Mouse (Mus musculus) kidney, postnatal 0 days (tissue): ENCODE measurements at regions not wholly inside any gene's neighbourhood (a gene's known extent, or its start where the extent isn't known, plus 50 kb on each side); places are given as distances from the start of the nearest gene placed in this dataset.

Experiments used
- ATAC-seq: fragments of 200-750 bp; cut with Nextera tagmentation; replicated peaks from 2 replicates; pipeline ENCODE4 v1.8.0; 2017; ENCODE audit warnings: low read depth, moderate number of reproducible peaks, moderate TSS enrichment, moderate library complexity; ENCODE audit not compliant: low FRiP score
- DNase-seq: peaks from one replicate; pipeline ENCODE4 v3.0.0-alpha.2; 2016; ENCODE audit warnings: low spot score
- H3K27ac ChIP-seq: fragments of 300-500 bp; sonication (generic); 2 replicates; pipeline ENCODE4 v1.5.1; 2014; ENCODE audit warnings: mild to moderate bottlenecking
- H3K27me3 ChIP-seq: fragments of 300-500 bp; sonication (generic); 2 replicates; pipeline ENCODE4 v1.6.1; 2014; ENCODE audit warnings: low read length, mixed read lengths; ENCODE audit not compliant: insufficient read depth
- H3K36me3 ChIP-seq: fragments of 300-500 bp; sonication (generic); 2 replicates; pipeline ENCODE4 v1.6.1; 2014; ENCODE audit warnings: low read length, mixed read lengths; ENCODE audit not compliant: insufficient read depth
- H3K4me1 ChIP-seq: fragments of 300-500 bp; sonication (generic); replicated peaks from 2 replicates; pipeline ENCODE4 v1.6.1; 2014; ENCODE audit warnings: antibody characterized with exemption, low read length, mixed read lengths; ENCODE audit not compliant: insufficient read depth
- H3K4me2 ChIP-seq: fragments of 300-500 bp; sonication (generic); 2 replicates; pipeline ENCODE4 v1.6.1; 2014; ENCODE audit warnings: mild to moderate bottlenecking, low read length, moderate library complexity, mixed read lengths
- H3K4me3 ChIP-seq: fragments of 300-500 bp; sonication (generic); replicated peaks from 2 replicates; pipeline ENCODE4 v1.5.1; 2014; ENCODE audit warnings: low read depth, low read length
- H3K9ac ChIP-seq: fragments of 300-500 bp; sonication (generic); 2 replicates; pipeline ENCODE4 v1.6.1; 2014; ENCODE audit warnings: low read depth, low read length
- H3K9me3 ChIP-seq: fragments of 300-500 bp; sonication (generic); replicated peaks from 2 replicates; pipeline ENCODE4 v1.6.1; 2016; ENCODE audit warnings: low read length, inconsistent platforms, mixed read lengths
- CTCF ChIP-seq: IDR thresholded peaks from 2 replicates; pipeline ENCODE4 v1.5.1; 2016; ENCODE audit warnings: antibody characterized with exemption, low read depth, mild to moderate bottlenecking, moderate library complexity
- WGBS: fragments of 180-500 bp; shearing (Covaris S2); extraction: QIAGEN DNeasy Blood & Tissue Kit; methylation state at CpG from one replicate; pipeline ENCODE4 v1.1.7; 2014; 5-methylcytosine and 5-hydroxymethylcytosine counted together

- WGBS = 57% methylated on average over 4 of the region's 4 CpGs
- no peaks in the 10 kb centered on the region for H3K27me3 ChIP-seq
- H3K36me3 ChIP-seq = no peaks in the 10 kb centered on the region
- ATAC-seq (no peak), DNase-seq (peak; percentile 35)
- no peak overlapping the region for H3K9ac ChIP-seq
- no peak for TF ChIP-seq CTCF
- H3K4me1 ChIP-seq = 0 out of 2 replicates have a peak, but pooled peaks cover 4% of the 10 kb centered on the region
- H3K27ac ChIP-seq = peak overlapping the region; percentile 66
- H3K4me2 ChIP-seq = no peak overlapping the region
- no peak overlapping the region for H3K4me3 ChIP-seq
- no peaks in the 10 kb centered on the region for H3K9me3 ChIP-seq
Measured at GRCm38 (mm10) chr5:73890942-73891341, 177.3 kb downstream of the Usp46 start.

DNA sequence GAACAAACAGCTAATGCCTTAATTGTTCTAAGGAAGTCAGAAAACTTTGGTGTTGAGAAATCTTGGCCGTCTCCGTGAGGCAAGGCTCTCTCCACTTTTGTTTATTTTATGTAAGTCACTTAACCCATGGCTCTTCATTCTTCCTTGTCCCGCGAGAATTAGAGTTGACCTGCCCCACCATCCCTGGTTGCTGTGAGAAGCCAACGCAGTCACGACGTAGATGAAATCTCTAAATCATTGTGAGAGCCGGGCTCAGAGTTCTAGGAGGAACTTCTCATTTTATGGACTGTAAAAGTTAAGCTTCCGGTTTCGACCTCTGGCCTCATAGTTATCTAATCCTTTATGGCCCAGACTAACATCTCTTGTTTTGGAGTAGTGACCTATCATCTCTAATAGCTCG, 176.6 kb downstream of the Usp46 start:
- no peak overlapping the region for H3K27ac ChIP-seq
- ATAC-seq = no peak; the same call in 1 of the 2 replicates

DNA sequence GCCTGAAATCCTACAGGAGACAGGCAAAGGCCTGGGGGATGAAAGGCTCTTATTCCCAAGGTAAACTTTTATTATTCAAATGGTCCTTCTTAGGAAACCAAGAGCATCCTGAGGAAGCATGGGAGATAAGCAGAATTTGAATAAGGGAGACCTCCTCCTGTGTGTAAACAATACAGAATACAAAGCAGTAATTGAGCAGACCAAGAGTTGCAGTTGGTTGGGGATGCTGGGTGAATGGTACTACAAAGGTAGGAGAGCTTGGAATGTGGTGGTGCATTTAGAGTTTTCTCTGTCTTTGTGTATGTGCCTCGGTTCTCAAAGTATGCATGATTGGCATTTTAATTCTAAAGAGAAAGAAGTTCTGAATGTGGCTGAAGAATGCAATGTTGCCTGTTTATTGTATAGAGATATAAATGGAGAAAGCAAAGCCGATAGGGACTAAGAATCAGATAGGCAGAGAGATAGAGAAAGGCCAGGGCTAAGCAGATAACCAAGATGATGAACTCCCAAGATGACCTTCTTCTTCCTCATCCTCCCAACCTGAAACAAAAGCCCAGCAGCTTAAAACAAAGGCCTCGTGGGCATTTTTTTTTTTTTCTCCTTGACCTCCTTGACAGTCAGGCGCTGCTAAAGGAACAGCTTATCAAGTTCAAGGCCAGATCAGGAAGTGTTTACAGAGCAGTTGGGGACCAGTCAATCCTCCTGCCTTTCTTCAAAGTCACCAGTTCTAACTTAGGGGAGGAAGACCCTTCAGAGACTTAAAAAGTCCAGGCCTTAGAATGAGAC, 175.6 kb downstream of the Usp46 start:
- no peak overlapping the region for H3K4me3 ChIP-seq
- H3K36me3 ChIP-seq = no peaks in the 10 kb centered on the region
- H3K27me3 ChIP-seq = no peaks in the 10 kb centered on the region
- no peak overlapping the region for H3K9ac ChIP-seq
- no peak overlapping the region for H3K4me2 ChIP-seq
- ATAC-seq = no peak
- no peak for DNase-seq
- no peaks in the 10 kb centered on the region for H3K9me3 ChIP-seq
- 51% methylated on average over 4 of the region's 4 CpGs for WGBS
- TF ChIP-seq CTCF = no peak
- H3K27ac ChIP-seq = peak overlapping the region; percentile 60
- H3K4me1 ChIP-seq = 0 out of 2 replicates have a peak, but pooled peaks cover 4% of the 10 kb centered on the region

More for the DNA sequence above, 176.6 kb downstream of the Usp46 start:
- TF ChIP-seq CTCF = no peak
- Histone ChIP-seq H3K36me3 (no peaks in the 10 kb centered on the region), H3K4me3 (no peak overlapping the region), H3K9ac (no peak overlapping the region), H3K4me2 (no peak overlapping the region), H3K4me1 (0 out of 2 replicates have a peak, but pooled peaks cover 4% of the 10 kb centered on the region), H3K9me3 (no peaks in the 10 kb centered on the region), H3K27me3 (no peaks in the 10 kb centered on the region)
- 23% methylated on average over 11 of the region's 11 CpGs for WGBS
- DNase-seq = peak; percentile 85

- H3K9ac ChIP-seq = no peak overlapping the region
- DNase-seq (no peak), ATAC-seq (no peak)
- H3K4me2 ChIP-seq = no peak overlapping the region
- H3K4me3 ChIP-seq = no peak overlapping the region
- no peaks in the 10 kb centered on the region for H3K27me3 ChIP-seq
- no peak for TF ChIP-seq CTCF
- no peaks in the 10 kb centered on the region for H3K36me3 ChIP-seq
- H3K9me3 ChIP-seq = no peaks in the 10 kb centered on the region
- H3K27ac ChIP-seq = no peak overlapping the region
- H3K4me1 ChIP-seq = no peaks in the 10 kb centered on the region
- WGBS = 93% methylated on average over 5 of the region's 5 CpGs
Measured at GRCm38 (mm10) chr5:73895186-73895585, 173.0 kb downstream of the Usp46 start.

- Histone ChIP-seq H3K36me3 (no peaks in the 10 kb centered on the region), H3K9me3 (no peaks in the 10 kb centered on the region), H3K4me3 (no peak overlapping the region), H3K27me3 (no peaks in the 10 kb centered on the region), H3K4me2 (no peak overlapping the region), H3K27ac (no peak overlapping the region), H3K4me1 (no peaks in the 10 kb centered on the region), H3K9ac (no peak overlapping the region)
- no peak for DNase-seq
- 100% methylated on average over 1 of the region's 1 CpGs for WGBS
- TF ChIP-seq CTCF = no peak
- ATAC-seq = no peak
Measured at GRCm38 (mm10) chr5:73896785-73897184, 171.4 kb downstream of the Usp46 start.

DNA sequence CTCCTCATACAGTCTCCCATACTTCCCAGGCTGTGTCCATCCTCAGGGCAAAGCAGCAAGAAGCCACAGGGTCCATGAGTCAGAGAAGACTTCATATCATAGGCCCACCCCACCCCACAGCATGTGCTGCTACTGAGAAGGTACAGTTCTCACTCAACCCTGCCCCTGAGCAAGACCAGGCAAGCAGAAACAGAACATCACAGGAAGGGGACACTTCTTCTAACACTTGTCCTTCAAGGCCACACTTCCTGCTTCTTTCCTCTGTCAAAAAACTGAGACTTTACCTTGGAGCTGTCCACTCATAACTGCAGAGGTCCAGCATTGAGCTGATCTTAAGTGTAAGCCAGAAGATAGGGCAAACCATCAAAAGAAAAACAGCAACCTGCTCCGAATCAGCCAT, 166.6 kb downstream of the Usp46 start:
- no peak for TF ChIP-seq CTCF
- Histone ChIP-seq H3K4me3 (no peak overlapping the region), H3K4me1 (peaks cover 4% of the 10 kb centered on the region; the same call in 1 of the 2 replicates), H3K27ac (peak overlapping the region; percentile 72), H3K36me3 (no peaks in the 10 kb centered on the region), H3K27me3 (no peaks in the 10 kb centered on the region), H3K4me2 (no peak overlapping the region), H3K9ac (no peak overlapping the region), H3K9me3 (no peaks in the 10 kb centered on the region)
- ATAC-seq (no peak), DNase-seq (no peak)
- 82% methylated on average over 1 of the region's 1 CpGs for WGBS
